Mouse (Mus musculus) cortical plate, adult 2 months (tissue): ENCODE measurements around the gene Nfe2.

Experiments used
- CTCF ChIP-seq: fragments of 200-500 bp; IDR thresholded peaks from 2 replicates; pipeline ENCODE4 v1.5.1; 2011; ENCODE audit warnings: mild to moderate bottlenecking, control low read depth, low read length; ENCODE audit not compliant: insufficient read depth; ENCODE audit errors: extremely low read depth
- POLR2A ChIP-seq: fragments of 200-500 bp; IDR thresholded peaks from 2 replicates; pipeline ENCODE4 v1.6.1; 2011; ENCODE audit warnings: mild to moderate bottlenecking, low read length, control low read depth; ENCODE audit not compliant: insufficient read depth; ENCODE audit errors: extremely low read depth

DNA sequence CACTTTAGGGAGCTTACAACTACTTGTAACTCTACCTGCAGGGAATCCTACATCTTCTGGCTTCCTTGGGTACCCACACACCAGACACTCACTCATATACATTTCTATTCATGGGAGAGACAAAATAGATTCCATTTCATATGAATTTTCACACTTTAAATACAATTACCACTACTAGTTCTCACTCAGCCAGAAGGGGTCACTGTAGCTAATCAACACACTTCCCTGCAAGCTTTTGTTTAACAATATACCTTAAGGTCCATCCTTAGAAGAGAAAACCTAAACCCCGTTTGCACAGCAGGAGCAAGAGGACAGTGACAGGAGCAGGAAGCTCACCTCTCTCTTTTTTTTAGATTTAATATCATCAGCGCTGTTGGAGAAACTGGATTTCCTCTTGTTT is 53.0 kb downstream of the Nfe2 start:
- TF ChIP-seq CTCF (no peak), POLR2A (no peak)
